Mouse (Mus musculus) frontal cortex, postnatal 10 days (tissue): ENCODE results near the gene Sars.

Experiments used
- DNase-seq, 2 experiments: peaks; one replicate each; pipeline ENCODE4 v3.0.0; 2022; ENCODE audit warnings: low spot score in 2 of 2, mixed read lengths in 1 of 2

The Sars gene

GRCm38 (mm10) chr3:108424944-108425623 is 19.9 kb downstream of the Sars start:
- no peak for DNase-seq

GRCm38 (mm10) chr3:108423844-108424801 is 20.9 kb downstream of the Sars start:
- DNase-seq: peak in 1 of 2 experiments; percentile 55

GRCm38 (mm10) chr3:108423006-108423405 is 22.0 kb downstream of the Sars start:
- DNase-seq: no peak

GRCm38 (mm10) chr3:108415831-108416223 is 29.2 kb downstream of the Sars start:
- peak; percentile 78 to 82 for DNase-seq

GRCm38 (mm10) chr3:108414857-108415830 is 29.9 kb downstream of the Sars start, which contains the start of gene Celsr2:
Gene Celsr2 (minus strand): TSS chr3:108415552.
- DNase-seq: peak in 1 of 2 experiments; percentile 52

GRCm38 (mm10) chr3:108413634-108414360 is 31.2 kb downstream of the Sars start:
- DNase-seq: no peak

- peak in 1 of 2 experiments; percentile 50 for DNase-seq
Measured at GRCm38 (mm10) chr3:108411754-108412121, 33.3 kb downstream of the Sars start.

- no peak for DNase-seq
Measured at GRCm38 (mm10) chr3:108411026-108411753, 33.8 kb downstream of the Sars start.

GRCm38 (mm10) chr3:108410359-108410714 is 34.7 kb downstream of the Sars start:
- DNase-seq: no peak

- no peak for DNase-seq
Measured at GRCm38 (mm10) chr3:108409656-108410358, 35.2 kb downstream of the Sars start.

GRCm38 (mm10) chr3:108408517-108409008 is 36.4 kb downstream of the Sars start:
- no peak for DNase-seq

- DNase-seq: no peak
Measured at GRCm38 (mm10) chr3:108406306-108406885, 38.6 kb downstream of the Sars start.

- DNase-seq: no peak
Measured at GRCm38 (mm10) chr3:108405536-108406305, 39.3 kb downstream of the Sars start.

GRCm38 (mm10) chr3:108402528-108402920 is 42.5 kb downstream of the Sars start:
- DNase-seq: no peak

- DNase-seq: peak; percentile 82 to 87
Measured at GRCm38 (mm10) chr3:108401692-108402527, 43.1 kb downstream of the Sars start.

- no peak for DNase-seq
Measured at GRCm38 (mm10) chr3:108400442-108400841, 44.6 kb downstream of the Sars start.

- no peak for DNase-seq
Measured at GRCm38 (mm10) chr3:108398281-108398680, 46.7 kb downstream of the Sars start.
